Mouse (Mus musculus): Measurements from ENCODE around the gene Nrp1.

The Nrp1 gene

DNA sequence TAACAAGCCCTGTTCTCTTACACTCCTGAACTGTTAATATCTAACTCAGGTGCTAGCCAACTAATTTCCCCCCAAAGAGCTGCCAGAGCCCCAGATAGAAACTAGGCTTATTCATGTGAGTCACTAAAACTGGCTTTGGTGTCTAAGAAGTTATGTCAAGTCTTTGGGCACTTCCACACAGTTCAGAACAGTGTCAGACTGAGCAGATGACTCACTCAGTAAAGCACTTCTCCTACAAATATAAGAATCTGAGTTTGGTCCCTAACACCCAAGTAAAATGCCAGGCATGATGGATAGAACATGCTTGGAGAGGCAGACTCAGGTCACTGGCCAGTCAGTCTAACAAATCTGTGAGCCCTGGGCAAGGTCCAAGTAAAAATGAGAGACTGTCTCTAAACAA lies 65.4 kb downstream of the Nrp1 start:
- DNase-seq: no peak

DNA sequence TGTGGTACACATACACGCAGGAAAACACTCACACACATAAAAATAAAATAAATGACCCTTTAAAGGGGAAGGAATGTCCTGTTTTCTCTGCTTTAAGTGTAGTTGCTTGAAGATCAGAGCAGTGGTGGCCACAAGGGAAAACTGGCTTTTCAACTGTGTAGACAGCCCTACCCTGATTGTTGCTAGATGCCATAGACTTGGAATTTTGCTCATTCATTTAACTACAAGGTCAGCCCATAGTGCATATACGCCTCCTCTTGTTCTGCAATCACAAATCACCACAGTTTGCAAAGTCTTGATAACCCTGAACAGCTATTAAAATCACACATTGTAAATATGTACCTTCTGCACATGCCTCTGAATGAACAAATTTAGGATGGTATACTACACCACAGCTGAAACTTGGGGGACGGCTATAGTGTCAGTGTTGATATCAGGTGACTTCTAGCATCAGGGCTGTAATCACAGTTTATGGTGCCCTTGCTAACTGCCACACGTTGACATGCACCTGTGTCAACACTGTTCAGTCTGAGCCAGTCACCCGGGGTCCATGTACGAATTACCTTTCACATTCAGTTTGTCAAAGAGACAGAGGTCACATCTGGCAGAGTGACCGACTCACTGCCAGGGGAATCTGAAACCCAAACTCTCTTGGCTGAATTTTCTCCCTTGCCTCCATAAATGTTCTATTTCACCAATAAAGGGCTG lies 66.4 kb downstream of the Nrp1 start:
- DNase-seq: no peak

- no peak for DNase-seq
Measured at GRCm38 (mm10) chr8:128427071-128427470, 68.7 kb downstream of the Nrp1 start.

GRCm38 (mm10) chr8:128428971-128429370 lies 70.6 kb downstream of the Nrp1 start:
- DNase-seq: no peak

GRCm38 (mm10) chr8:128431082-128431481 lies 72.7 kb downstream of the Nrp1 start:
- DNase-seq: no peak

DNA sequence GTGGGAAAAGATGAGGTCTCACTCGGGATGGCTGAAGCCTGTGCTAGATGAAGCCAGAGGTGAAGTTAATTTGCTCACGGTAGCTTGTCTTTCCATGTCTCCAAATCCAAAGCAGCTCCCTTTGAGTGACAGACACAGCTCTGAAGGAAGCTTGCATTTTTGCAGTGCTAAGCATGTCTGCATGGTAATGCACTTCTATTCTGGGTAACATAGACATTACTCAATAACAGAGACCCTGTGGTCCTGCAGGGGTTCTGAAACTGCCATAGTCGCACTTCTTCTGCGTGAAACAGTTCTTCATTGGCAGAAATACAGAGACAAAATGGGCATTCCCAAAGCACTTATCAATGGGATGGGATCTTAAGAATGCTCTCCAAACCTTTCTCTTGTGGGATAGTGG lies 77.3 kb downstream of the Nrp1 start:
- no peak for DNase-seq

DNA sequence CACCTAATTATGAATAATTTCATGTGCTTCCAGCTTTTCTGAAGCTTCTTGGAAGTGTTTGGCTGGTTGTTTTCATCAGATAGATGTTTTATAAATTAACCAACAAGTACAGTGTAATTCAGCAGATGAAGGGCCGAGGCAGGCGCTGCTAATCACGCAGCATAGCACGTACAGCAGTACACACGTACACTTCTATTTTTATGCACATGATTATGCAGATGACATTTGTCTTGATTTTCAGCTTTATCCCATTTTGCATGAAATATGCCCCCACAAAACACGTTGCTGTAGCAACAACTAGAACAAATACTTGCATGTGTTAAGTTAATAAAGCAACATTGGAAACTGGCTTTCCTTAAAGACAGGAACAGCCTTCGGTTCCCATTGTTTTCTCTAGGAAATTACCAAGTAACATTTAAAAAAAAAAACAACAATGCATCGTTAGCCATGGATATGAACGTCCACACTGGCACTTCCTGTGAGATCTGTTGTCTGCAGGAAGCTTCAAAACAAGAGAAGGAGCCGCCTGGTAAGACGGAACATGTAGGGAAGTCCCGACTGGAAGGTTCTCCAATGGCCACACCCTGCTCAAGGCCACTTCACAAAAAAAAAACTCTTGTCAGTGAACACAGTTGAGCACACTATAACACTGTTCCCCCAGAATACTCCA lies 78.9 kb downstream of the Nrp1 start:
- no peak for DNase-seq

GRCm38 (mm10) chr8:128441407-128441806 lies 83.0 kb downstream of the Nrp1 start:
- no peak for DNase-seq

DNA sequence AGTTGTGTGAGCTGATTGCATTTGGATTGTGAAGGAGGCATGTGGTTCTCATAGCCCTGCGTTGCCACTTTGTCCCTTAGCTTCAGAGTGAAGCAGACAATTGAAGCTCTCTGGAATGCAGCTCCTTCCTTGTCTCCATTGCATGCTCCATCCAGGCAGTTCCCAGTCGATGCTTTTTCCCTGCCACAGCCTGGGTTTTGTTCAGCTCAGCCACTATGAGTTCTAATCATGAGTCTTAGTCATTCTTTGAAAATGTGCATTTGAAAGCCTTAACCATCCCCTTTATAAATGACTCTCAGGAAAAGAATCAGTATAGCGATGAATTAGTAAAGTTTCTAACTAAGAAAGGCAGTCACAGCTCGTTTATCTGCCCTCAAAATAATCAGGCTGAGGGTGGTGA lies 87.2 kb downstream of the Nrp1 start:
- DNase-seq: no peak

DNA sequence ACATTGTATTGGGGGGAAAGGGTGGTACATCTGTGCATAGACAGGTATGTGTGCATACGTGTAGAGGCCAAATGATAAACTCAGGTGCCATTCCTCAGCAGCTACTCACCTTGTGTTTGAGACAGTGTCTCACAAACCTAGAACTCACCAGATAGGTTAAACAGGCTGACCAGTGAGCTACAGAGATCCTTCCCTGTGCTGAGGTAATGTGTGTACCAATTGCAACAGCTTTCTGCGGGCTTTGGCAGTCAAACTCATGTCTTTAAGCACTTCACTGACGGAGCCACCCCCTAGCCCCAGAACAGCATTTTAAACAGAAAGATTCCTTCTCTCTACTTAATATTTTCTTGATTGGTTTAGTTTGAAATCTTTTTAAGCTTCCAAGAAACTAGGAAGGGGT lies 88.2 kb downstream of the Nrp1 start:
- DNase-seq: no peak

DNA sequence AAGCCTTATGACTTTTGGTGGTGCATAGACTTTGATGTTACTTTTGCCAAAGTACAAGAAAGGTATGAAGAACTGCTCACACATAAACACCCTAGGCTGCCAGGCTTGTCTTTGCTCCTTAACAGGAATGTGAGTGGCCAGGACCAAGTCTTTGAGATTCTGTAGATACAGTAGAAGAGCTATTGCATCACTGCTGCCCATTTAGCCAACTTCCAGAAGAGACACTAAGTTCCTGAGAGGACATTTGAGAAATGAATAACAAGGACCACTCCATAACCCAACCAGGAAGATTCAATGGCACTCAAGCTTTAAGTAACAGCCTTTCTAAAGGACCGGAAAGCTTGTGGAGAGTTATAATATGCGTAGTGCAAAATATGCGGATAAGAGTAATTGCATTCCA lies 88.9 kb downstream of the Nrp1 start:
- no peak for DNase-seq

GRCm38 (mm10) chr8:128450390-128451032 lies 92.1 kb downstream of the Nrp1 start:
- DNase-seq: no peak

GRCm38 (mm10) chr8:128451121-128451520 lies 92.7 kb downstream of the Nrp1 start:
- no peak for DNase-seq

- no peak for DNase-seq
Measured at GRCm38 (mm10) chr8:128453471-128453870, 95.1 kb downstream of the Nrp1 start.

GRCm38 (mm10) chr8:128454026-128454425 lies 95.6 kb downstream of the Nrp1 start:
- no peak for DNase-seq

- no peak for DNase-seq
Measured at GRCm38 (mm10) chr8:128457277-128457676, 98.9 kb downstream of the Nrp1 start.

DNA sequence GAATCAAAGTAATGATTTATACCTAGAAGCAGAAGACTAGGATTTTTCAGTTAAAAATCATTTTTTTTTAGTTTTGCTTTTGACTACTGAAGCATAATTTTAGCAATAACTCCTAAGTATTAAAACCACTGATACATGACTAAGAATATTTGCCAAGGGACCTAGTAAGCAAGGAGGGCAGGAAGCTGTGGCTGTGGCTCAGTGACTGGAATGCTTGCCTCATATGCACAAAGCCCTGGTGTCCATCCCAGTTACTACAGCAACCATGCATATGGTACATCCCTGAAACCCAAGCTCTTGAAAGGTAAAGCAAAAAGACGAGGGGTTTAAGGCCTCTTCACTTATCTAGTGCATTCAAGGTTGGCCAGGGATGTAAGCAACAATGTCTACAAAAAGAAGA lies 101.3 kb downstream of the Nrp1 start:
- no peak for DNase-seq

DNA sequence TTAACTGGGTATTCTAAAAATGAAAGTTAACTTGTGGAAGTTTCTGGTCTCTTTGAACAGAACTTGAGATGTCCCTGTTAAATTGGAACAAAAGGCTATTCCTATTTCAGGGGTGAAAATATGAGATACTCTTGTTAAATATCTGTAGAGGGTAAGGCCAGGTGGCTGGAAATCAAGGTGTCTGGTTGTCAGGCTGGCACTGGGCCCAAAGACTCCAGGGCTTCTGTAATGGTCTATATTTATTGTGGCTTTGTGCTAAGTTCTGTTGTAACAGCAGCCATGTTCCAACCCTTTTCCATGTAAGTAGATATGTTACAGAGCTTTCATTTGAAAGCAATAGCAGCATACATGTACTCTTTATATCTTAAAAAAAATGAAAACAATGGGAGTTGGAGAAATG lies 103.3 kb downstream of the Nrp1 start:
- DNase-seq: no peak

DNA sequence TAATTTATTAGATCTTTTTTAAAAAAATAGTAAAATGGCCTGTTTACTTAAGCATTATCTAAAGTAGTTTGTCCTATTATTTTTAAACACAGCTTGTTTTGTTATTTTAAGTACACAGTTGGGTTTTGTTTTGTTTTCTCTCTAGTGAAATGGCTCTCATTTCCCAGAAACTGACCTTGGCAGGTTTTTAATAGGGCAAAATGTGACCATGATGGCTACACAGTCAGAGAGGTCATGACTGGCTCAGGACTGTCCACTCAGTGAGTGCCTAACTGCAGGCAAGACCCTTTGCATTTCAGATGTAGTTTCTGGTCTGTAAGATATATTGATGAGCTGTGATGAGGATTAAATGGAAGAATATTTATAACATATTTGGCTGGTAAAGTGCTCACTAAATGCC lies 104.8 kb downstream of the Nrp1 start:
- no peak for DNase-seq

GRCm38 (mm10) chr8:128464056-128464623 lies 105.7 kb downstream of the Nrp1 start:
- no peak for DNase-seq

DNA sequence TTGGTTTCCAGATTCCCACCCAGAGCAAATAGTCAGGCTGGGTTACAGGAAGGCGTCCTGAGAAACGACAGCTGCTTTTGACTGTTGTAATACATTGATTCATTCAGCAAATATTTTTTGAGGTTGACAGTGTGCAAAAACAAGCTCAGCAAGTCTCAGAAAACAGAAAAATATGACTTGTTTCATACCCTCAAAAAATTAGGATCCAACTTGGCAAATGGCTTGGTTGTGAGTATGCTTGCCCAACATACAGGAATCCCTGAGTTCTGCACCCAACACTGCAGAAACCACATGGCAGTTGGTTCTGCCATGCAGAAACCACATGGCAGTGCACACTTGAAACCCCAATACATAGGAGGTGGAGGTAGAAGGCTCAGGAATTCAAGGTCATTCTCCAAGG lies 107.1 kb downstream of the Nrp1 start:
- no peak for DNase-seq

DNA sequence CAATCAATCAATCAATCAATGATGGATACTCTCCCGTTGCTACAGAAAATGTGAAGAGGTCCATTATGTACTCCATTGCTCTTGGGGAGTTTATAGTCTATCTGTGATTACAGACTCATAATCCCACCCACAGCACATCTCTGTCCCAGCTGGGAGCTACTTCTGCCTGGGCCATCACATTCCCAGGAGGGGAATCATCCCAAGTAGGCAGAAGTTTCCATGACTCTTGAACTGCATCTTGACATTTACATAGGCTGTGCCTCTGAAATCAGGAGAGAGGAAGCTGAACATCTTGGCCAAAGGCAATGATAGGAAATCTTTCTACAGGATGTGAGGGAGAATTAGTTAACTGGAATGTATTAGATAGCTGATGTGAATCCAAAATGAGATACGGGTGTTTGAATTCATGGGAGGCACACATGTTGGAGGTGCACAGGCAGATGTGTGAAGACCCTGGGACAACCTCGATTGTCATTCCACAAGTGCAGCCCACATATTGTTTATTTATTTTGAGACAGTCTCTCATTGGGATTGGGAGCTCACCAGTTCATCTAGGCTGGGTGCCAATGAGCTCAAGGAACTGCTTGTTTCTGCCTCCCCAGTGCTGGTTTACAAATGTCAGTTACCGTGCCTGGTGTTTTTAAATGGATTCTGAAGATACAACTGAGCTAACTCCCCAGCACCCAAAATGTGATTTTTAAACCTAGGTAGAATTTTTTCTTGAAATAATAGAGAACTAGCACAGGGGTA lies 108.5 kb downstream of the Nrp1 start:
- no peak for DNase-seq

- DNase-seq: no peak
Measured at GRCm38 (mm10) chr8:128470097-128470496, 111.7 kb downstream of the Nrp1 start.

All from cerebellum, adult 11 months (tissue).